Mouse (Mus musculus) naive thymus-derived CD4-positive, alpha-beta T cell, adult 5 months (primary cell): Measurements from ENCODE around the gene Chrm4. TPM values are rescaled to one million over a fixed set of nuclear protein-coding genes. Genes with fewer than 3 reads are reported as not detected.

Experiments
- polyA plus RNA-seq: library from polyadenylated mRNA; unstranded; fragments of 100-300 nt; shearing (Covaris generic); gene quantifications from one replicate; pipeline ENCODE4 v1.2.1, GENCODE M21; 2017

Gene Chrm4
- 0.32 TPM for polyA plus RNA-seq

DNA sequence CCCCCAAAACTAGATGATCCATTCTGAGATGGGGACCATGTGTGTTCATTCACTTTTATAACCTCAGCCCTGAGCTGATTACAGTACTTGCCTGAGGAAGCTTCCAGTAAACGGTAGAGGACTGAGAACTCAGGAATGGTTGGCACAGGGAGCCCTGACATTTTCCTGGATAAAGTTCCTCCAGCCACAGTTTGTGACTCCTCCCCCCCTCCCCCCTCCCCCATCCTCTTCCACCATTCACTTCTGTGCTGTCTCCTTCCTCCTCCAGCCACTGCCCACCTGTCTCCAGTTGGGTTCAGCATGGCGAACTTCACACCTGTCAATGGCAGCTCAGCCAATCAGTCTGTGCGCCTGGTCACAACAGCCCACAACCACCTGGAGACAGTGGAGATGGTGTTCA, at the start of gene Chrm4:
Gene Chrm4, plus strand, starts transcription at position 301 of the 400 bp plus-strand sequence.

DNA sequence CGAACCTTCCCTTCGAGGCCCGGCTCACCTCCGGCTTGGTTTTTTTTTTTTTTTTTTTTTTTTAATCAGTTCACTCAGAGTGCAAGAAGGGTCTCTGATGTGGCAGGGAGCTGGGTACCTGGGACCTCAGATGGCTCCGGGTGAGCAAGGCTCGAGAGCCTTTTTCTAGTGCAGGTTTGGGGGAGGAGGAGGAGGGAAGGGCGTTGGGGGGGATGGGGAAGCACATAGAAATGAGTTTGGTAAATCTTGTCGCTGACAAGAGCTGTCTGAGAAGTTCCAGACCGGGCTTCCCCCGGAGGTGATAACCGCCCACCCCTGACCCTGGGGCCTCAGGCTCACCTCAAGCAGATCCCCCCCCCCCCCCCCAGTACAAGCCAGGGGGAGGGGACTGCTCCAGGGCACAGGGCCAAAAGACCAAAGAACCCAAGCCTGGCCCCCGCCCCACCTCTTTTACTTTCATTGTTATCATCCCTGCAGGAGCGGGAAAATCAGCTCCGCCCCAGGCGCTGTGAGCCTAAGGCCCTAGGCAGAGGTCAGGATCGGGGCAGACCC, 5.2 kb downstream of the Chrm4 start, which contains the start of gene Mdk:
Gene Mdk, minus strand, starts transcription at position 138 of the 552 bp plus-strand sequence.

GRCm38 (mm10) chr2:91945483-91945882, 18.4 kb downstream of the Chrm4 start, which contains the start of gene Gm9821:
Gm9821 (plus strand) TSS chr2:91945703.

GRCm38 (mm10) chr2:91975581-91976541, 48.8 kb downstream of the Chrm4 start, which contains the start of gene Dgkz:
Dgkz (minus strand) TSS chr2:91975864.

Other genes with a start within 250 kb of the Chrm4 start
- 66.2 TPM for gene Atg13, start 216.7 kb upstream of the Chrm4 start, polyA plus RNA-seq
- 8.4 TPM for gene Harbi1, start 216.4 kb upstream of the Chrm4 start, polyA plus RNA-seq
- 56.5 TPM for gene Ambra1, start 197.1 kb upstream of the Chrm4 start, polyA plus RNA-seq
- 0.62 TPM for gene Mdk, start 5.0 kb downstream of the Chrm4 start, polyA plus RNA-seq
- gene Gm9821, start 18.5 kb downstream of the Chrm4 start, polyA plus RNA-seq, result not detected
- gene Dgkz, start 48.6 kb downstream of the Chrm4 start, polyA plus RNA-seq, result 287 TPM
- 0.40 TPM for gene Creb3l1, start 97.3 kb downstream of the Chrm4 start, polyA plus RNA-seq
- gene Phf21a, start 165.9 kb downstream of the Chrm4 start, polyA plus RNA-seq, result 62.7 TPM